Mouse (Mus musculus) kidney, postnatal 25 days (tissue): ENCODE measurements around the gene Olfr1463.

Experiments used
- DNase-seq, 2 experiments: peaks; one replicate each; pipeline ENCODE4 v3.0.0; 2021; ENCODE audit warnings: mixed read lengths in 2 of 2

Gene Olfr1463

GRCm38 (mm10) chr19:13231028-13231427 lies at the start of gene Olfr1463:
TSS of gene Olfr1463 (plus strand) at chr19:13231328.
- no peak for DNase-seq

GRCm38 (mm10) chr19:13185434-13185833 lies 45.7 kb upstream of the Olfr1463 start, which contains the start of gene Olfr1462:
TSS of gene Olfr1462 (plus strand) at chr19:13185734.
- no peak for DNase-seq

GRCm38 (mm10) chr19:13221666-13222065 lies 9.5 kb upstream of the Olfr1463 start:
- DNase-seq: no peak
